Mouse (Mus musculus) embryo, embryonic 11 days (tissue): Measurements from ENCODE around the gene Asic2.

Experiments used
- DNase-seq: peaks from one replicate; pipeline ENCODE4 v3.0.0-alpha.2; 2015

Asic2 gene

DNA sequence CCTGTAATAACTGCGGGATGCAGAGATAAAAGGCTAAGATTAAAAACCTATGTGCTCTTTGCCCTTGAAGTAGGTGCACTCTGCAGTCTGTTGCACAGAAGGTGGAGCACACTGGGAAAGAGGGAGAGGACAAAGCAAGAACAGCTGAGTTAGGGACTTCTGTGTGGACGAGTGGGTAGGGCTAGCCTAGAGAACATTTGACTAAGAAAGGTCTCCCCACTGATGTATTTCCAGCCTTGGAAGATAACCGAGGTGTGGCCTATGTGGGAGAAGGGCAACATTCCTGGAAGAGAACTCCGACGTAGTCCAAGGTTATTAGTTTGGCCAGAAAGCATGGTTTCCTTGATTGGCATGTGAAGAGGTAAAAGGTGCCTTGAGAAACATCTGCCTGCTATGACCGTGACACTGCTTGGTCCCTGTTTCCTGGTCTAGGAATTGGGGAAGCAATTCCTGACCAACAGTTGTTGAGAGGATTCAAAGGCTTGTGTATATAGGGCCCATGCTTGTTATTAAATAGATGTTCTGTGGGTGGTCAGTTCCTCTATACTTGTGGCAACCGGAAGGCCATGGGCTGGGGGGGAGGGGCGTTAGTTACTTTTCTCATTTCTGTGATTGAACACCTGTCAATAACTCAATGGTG, 463.3 kb downstream of the Asic2 start:
- no peak for DNase-seq

DNA sequence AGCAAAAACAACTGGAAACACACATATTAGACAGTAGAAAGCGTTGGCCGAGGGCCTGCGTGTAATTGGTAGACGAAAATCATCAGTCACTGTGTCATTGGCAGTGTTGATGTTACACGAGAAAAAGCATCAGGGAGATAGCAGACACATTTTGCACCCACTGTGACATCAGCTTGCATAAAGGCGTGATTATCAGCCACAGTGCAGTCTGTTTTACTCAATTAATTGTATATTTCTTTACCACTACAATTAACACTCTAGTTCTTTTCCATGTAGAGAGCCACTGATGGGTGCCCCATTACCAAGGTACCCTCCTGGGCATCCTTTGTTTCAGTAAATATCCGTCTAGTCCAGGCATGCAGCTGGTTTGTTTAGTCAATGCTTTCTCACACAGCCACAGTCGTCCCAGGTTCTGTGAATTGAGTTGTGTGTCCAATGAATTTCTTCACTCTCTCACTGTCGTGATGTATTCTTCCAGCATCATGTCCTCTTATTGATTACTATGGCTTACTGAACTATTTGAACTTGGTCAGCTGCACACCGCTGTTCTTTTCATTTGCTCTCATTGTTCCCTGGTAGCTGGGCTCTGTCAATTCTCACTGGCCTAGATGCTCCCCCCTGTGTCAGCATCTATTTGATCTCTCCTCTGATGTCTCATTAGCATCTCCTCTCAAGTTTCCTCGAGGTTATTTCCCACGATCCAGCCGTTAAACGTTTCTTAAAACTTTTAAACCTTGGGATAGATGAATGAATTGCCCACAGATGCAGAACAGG, 466.6 kb downstream of the Asic2 start:
- peak; percentile 43 for DNase-seq

DNA sequence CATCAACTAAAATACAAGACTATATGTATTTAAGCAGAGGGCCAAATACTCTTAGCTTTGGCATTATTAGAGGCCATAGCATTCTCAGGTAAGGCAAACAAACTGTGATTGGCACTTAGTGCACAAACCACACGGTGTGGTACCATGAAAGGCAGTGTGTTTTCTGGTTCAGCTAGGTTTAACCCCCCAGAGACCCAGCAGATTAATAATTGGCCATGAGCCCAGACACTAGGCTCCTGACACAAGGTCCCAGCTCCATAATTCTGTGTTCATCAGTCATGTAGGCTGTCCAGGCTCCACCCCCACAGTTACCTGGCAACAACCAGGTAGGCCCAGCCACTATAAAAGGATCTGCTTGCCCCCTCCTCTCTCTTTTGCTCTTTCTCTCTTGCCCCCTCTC, 469.3 kb downstream of the Asic2 start:
- DNase-seq: no peak

DNA sequence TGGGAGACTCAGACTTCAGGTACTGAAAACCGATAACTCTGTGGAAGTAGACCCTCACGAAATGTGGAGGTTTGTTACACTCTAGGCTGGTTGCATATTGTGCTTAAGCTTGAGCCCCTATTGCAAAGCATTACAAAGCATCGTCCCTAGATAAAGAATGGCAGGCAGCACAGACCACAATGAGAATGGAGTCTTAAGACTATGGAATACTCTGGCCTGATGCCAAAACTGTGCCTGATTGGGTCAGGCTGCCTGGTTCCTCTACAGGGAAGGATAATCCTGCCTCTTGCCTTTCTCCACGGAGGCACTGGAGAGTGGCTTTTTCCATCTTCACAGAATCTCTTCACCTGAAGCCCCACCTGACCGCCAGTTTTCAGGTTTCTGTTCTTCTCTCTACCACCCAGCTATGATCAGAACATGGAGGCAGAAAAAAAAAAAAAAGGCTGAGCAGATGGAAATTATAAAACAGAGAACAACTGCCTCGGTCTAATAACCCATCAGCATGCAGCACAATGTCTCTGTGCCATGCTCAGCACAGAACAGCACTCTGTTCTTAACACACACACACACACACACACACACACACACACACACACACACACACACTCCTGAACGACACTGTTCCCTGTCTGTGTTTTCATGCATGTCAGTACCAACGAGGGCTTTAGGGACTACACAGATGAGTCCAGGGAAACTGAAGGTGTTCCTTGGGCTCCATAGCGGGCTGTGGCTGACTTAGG, 470.4 kb downstream of the Asic2 start:
- DNase-seq: peak; percentile 29

DNA sequence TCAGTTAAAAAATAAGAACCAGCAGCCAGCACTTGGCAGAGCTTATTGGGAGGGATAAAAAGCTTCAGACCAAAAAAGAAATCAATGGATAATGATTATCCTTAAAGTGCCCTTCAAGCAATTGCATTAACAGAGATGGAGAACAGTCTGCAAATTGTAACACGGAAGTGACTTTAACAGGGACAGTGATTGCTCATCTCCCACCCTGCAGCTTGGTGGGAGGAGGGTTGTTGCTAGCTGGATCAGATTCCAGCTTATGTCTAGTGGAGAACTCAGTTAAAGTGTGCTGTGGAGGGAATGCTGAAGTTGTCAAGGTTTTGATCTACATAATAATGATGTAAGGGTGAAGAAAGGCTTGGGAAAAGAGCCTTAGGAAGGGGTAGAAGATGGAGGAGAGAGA, 471.8 kb downstream of the Asic2 start:
- no peak for DNase-seq

DNA sequence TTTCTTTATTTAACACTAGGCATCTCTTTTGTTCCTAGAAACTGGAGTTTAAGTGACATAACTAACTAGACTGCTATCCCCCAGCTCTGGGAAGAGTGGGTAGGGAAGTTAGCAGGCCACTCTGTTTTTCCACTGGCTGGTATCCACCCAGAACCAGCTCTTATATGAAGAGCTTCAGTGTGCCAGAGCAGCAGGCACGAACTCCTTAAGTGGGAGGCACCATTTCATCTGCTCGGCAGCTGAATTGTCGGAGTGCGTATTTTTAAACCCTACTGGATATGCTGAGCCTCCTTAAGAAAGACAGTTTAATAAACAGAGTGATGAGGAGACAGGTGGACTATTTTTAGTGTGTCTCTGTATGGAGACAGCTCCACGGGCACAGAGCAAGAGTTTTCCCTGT, 475.9 kb downstream of the Asic2 start:
- DNase-seq: no peak

DNA sequence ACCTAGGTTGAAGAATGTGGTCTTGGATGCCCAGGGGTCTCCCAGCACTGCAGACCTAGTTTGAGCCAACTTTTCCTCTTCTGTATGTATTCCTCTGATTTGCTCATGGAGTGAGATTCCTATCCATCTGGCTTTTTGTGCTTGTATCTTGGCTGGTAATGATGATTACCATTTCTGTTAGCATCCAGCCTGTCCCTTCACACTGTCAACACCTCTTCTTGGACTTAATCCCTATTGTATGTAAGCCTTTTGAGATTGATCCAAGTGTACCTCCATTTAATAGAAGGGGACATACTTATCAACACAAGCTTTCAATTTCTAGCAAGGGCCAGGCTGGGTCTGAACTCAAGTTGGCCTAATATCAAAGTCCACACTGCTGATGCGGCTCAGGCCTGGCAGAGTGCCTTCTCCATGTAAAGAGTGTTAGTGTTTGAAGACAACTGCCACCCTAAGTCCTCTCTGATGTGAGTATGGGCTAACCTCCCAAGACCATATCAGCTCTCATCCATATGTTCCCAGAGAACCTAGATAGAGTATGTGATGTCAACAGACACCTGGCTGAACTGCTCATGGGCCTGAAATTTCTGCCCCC, 479.0 kb downstream of the Asic2 start:
- no peak for DNase-seq

DNA sequence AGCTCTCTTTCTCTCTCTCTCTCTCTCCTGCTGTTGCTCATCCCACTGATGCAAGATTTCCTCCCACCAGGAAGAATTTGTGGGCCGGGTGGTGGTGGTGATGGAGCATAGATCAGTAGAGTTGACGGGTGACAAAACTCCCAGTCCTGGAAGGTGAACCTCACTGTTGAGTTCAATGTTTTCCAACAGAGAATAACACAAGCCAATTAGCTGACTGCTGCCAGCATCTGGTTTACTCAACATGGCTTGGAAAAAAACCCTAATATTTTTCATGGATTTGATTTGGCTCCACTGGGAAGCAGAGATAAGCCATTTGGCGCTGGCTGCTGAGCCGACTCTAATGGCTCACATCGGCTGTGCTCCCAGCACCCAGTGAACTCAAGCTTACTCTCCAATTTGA, 479.6 kb downstream of the Asic2 start:
- no peak for DNase-seq

DNA sequence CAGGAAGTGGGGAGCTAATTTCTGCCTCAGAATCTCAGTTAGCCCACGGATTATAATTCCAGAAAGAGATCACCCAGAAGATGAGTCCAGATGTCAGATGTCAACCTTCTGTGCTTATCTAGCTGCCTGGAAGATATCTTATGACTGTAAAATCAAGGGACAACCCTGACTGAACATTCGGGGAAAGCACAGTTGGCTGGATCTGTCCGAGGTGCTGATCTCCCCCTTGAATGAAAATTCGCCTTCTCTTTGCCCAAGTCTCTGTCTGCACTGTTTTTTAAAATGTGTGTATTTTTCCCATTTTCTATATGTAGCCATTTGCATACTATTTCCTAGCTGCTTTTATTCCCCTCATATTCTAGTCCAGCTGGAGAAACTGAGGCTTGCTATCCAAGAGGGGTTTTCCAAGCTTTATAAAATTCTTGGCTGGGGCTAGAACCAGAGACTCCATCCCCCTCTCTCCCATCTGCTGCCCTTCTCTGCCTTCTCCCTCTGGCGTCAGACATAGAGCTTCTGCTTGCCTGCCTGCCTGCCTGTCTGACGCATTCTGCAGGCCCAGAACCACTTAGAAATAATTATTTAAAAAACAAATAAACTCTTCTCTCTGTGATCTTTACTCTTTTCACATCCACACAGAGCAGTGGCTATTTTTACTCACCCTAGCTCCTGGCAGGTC, 481.9 kb downstream of the Asic2 start:
- peak; percentile 64 for DNase-seq

DNA sequence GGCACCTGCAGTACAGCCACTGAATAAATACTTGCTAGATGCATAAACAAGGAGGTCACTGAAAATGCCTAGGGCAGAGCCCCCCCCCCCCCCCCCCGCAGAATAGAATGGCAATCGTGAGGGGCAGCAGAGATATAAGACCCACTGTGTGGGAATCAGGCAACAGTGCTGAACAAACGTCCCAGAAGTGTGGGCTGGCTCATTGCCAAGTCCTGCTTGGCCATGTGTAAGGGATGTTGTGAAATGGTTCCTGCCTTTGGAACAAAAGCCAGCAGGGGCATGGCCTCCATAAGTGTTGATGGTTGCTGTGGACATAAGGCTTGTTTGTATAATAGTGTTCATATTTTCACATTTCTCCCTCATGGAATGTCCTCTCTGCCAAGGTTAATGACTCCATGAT, 487.1 kb downstream of the Asic2 start:
- no peak for DNase-seq

DNA sequence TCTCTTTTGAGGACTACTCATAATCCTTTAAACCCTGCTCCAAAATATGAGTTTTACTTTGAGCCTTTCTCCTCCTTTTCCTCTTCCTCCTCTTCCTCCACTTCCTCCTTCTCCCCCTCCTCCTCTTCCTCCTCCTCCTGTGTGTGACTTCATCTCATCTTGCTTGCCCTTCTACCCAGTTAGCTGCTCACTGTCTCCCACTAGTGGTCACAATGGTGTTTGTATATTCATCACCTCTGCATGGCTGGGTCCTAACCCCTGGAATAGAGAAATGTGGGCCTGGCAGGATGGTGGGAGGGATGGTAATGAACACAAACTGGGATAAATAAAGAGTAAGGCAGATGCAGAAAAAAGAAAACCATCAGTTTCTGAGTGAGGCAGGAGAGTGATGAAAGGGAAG, 492.0 kb downstream of the Asic2 start:
- DNase-seq: peak; percentile 42

DNA sequence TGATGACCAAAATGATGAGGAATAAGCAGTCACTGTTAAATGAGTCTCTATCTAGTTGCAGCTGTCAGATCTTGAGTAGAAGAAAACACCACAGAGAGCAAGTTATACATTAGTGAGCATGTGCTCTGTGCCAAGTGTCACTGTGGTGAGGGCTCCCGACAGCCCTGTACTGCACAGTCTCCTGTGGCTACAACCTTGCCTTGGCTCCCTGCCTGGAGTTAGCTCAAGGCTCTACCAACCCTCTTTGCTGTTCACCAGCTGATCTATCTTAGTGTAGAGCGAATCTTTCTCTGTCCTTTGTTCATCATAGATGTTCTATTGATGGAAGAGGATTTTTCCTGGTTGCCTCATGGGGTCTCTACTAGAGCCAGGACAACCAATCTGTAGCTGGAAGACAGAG, 494.1 kb downstream of the Asic2 start:
- no peak for DNase-seq

DNA sequence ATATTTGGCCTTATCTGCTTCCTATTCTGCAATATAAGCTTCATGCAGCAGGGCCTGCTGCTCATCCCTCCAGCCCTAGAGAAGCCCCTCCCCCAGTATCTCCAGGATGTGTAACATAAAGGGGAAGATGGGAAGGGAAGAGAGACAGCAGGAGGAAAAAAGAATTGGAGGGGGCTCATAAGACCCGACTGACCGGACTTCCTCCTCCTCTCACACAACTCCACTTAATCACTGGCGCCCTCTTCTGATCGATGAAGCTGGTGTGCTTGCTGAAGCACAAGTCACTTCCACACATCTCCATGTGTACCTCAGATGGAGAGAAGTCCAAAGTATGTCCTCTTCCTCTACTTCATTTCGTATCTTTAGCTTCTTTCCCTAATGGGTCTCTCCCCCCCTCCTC, 506.1 kb downstream of the Asic2 start:
- peak; percentile 81 for DNase-seq

DNA sequence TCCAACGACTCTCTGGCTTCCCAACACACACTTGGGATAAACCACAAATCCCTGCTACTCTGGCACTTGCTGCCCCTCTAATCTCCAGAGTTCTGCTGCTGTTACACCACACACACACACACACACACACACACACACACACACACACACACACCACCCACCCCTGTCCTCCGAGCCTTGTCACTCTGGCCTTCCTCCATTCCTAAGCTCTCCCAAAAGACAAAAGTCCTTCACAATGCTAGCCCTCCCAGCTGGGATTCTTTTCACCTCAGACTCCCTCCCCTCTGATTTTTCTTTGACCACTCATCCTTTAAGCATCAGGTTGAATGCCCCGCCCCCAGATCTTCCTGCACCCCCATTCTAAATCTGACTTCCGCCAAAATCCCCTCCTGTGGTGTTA, 506.5 kb downstream of the Asic2 start:
- peak; percentile 5 for DNase-seq

DNA sequence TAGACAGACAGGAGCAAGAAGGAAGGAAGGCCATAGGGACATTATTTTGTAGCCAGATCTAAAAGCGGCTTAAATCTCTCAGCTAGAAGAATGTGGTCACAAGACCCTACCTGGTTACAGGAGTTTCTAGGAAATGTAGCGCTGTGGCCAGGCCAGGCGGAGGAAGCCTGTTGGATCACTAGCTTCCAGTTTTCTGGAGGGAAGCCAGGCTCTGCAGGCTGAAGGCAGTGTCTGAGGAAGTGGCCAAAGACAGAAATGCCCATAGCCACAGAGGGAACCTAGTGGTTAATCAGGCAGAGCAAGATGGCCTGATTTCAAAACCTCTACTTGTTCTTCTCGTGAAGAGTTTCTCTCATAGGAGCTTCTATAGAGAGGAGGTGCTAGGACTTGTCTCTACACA, 513.3 kb downstream of the Asic2 start:
- DNase-seq: no peak

DNA sequence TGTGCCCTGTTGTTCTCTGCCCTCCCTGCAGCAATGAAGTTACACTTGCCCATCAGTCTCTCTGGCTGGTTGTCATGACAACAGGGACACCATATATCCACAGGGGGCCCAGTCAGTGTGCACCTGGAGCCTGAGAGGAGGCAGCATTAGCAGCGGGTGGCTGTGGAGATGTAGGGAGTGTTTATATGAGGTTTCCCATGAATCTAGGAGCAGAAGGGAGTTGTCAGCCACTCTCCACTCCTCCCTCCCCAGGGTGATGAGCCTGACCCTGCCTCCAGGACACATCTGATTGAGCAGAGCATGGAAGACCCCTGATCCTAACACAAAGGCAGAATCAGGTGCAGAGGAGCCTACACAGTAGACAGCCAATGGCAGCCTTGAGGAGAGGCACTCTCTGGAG, 514.1 kb downstream of the Asic2 start:
- DNase-seq: peak; percentile 66

DNA sequence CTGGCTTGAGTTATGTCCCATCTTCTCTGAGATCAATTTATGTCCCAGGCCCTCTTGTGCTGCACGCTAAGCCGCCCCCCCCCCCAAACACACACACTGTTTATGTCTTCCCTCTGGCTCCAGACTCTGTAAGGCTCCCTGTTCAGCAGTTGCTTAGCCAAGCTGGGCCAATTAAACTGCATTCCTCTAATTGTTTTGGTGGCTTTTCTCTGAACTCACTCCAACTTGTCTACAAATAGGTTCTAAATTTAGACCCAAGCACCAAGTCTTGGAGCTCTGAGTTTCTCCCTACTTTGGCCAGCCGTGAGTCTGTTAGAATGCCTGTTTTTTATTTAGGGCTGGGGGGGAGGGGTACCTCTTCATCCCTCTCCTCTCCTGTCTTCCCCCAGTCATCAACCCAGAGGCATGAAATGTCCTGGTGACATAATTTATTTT, 519.0 kb downstream of the Asic2 start:
- peak; percentile 55 for DNase-seq

DNA sequence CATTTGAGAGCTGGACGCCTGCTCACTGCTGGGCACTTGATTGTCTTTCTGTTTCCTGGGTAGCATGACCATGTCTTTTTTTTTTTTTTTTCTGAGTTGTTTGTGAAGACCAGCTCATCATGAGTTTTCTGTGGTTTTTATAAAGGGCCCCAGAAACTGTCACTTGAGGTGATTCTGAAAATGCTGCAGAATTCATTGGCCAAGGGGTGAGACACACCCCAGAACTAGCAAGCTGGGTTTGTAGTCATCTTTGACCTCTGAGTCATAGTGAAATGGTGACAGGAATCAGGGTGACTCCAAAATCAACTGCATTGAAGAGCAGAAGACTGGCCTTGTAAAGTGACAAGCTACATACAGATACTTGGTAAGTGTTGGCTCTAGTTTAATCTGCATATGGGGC, 521.9 kb downstream of the Asic2 start:
- DNase-seq: no peak

DNA sequence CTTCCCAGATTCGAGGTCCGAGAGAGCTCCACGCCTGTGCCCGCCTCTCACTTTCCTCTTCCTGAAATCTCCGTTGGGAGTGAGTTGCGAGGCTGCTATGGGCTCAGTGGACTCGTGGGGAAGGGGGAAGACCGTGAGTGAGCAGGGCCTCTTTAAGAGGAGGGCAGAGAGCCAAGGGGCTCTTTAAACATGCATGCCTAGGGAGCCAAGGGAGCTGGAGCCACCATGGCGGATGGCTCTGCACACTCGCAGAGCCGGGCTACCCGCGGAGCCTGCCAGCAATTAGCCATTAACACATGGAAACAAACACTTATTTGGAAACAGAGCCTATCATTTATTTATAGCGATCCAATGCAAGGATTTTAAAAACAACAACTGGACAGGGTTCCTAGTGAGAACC, 541.4 kb downstream of the Asic2 start:
- no peak for DNase-seq

DNA sequence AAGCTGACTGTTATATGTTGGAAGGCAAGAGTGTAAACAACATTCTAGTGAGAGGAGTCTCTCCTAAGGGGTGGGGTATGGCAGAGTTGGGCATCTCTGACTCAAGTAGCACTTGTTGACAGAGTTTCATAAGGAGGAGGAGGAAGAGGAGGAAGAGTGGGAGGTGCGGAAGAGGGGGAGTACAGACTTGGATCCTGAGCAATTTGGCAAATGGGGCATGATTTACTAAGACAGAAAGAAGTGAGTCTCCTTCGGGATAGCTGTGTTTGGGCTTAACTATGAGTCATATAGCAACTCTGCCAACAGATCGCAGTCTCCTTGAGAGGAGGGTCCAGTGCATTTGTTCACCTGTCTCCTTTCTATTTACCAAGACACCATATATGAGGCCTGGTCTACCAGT, 549.1 kb downstream of the Asic2 start:
- DNase-seq: no peak

DNA sequence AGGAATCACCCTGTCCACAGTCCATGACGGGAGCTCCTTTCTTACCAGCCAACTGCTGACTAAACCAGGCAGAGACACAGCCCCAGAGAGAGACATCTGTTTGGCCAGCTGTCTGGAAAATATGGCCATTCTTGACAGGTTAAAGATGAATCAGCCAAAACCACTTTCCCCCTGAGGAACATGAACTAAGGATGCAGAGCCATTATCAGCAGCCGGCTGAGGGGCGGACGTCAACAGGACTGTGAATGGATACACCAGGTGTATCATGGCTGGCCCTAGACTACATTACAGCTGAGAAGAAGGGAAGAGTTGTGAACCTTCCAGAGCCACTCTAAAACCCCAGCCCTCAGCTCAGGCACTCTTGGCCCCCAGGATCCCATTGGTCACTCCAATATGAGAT, 550.2 kb downstream of the Asic2 start:
- DNase-seq: no peak

DNA sequence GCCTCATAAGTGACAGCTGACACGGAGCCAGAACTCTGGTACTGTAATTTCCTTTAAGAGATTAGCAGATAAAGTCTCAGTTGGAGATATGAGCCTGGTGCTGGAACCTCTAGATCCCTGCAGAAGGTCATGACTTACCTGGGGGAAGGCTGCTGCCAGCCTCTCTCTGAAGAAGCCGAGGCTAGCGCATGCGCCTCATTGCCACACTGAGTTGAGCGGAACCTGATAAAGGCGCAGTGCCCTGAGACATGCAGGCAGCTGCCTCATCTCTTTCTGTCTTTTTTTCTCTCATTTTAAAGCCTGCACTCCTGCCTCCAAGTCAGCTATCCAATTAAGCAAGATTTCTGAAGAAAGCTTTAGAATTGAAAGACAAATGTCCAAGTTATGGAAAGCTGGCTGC, 551.9 kb downstream of the Asic2 start:
- DNase-seq: no peak

DNA sequence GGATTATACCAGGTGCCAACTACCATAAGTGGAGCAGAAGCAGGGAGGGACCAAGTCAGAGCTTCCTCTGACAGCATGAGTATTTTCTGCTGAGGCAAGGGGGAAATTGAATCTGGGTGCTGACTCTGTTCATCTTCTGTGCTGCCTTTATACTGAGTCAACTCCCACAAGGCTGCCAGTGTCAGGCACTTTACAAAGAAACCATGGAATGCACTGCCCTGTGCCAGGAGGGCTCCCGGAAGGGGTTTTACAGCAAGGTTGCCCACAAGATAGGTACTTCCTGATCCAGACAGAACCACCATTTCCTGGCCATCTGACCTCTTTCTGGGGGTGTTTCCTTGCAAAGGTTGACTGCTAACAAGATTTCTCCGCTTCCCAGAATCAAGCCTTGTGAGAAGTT, 553.7 kb downstream of the Asic2 start:
- no peak for DNase-seq
